Mouse (Mus musculus) liver, embryonic 14.5 days (tissue): ENCODE results near the gene Cacna1a.

ENCODE experiments used
- CTCF ChIP-seq: IDR thresholded peaks from 2 replicates; pipeline ENCODE4 v1.5.1; 2016; ENCODE audit warnings: antibody characterized with exemption, low read depth, control low read depth
- EP300 ChIP-seq: IDR thresholded peaks from 2 replicates; pipeline ENCODE4 v1.6.1; 2016; ENCODE audit warnings: antibody characterized with exemption, low read depth

DNA sequence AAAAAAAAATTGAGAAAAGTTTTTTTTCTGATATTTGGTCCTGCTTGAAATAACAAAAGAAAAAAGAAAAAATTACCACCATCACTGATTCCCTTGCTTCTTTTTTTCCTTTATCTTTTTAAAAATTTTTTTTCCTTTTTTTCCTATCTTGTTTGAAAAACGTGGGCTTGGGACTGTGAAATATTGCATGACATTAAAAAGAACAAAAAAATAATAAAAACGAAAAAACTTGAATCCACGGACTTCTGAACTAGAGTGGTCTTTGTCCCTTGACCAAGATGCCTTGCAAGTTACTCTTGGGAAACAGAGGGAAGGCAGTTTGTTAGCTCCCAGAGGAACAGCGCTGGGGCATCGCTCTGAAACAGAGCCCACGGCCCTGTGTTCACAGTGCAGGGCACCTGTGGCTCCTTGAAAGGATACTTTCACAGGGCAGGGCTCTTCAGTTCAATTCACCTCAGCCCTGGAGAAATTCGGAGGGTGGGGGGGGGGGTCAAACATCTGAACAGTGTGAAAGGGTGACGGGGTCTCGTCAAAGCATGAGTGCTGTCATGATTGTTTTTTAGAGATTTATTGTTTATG, 251.9 kb downstream of the Cacna1a start:
- no peak for TF ChIP-seq EP300
- no peak for TF ChIP-seq CTCF
